Mouse (Mus musculus): Measurements from ENCODE around the gene Gm21366. TPM values are rescaled to one million over a fixed set of nuclear protein-coding genes. Genes with fewer than 3 reads are reported as not detected.
"Not testable (repeated sequence)": the region's sequence is repeated elsewhere in the genome, so short reads cannot be mapped to it uniquely, and the experiment has no call there.

Gm21366 gene
- polyA plus RNA-seq (2015; fragmentation: Nextera tagmentation; extraction: Ambion mirVana), result not detected in 2 replicates

GRCm38 (mm10) chrY:22861156-22861555 is at the start of gene Gm21366:
Gene Gm21366 (minus strand): TSS chrY:22861256.
- not testable (repeated sequence) for ATAC-seq; H3K4me2 ChIP-seq (replicated peaks); H3K4me1 ChIP-seq (replicated peaks); H3K36me3 ChIP-seq; H3K27me3 ChIP-seq; H3K4me3 ChIP-seq (replicated peaks); H3K9ac ChIP-seq (replicated peaks); H3K9me3 ChIP-seq; H3K27ac ChIP-seq
- no CpG with 5 or more reads among the region's 6 CpGs for WGBS
